Mouse (Mus musculus): ENCODE data around the gene Kpna2.
A peak's percentile ranks its signal among the peaks of the same experiment; 100 is the strongest.

The Kpna2 gene

DNA sequence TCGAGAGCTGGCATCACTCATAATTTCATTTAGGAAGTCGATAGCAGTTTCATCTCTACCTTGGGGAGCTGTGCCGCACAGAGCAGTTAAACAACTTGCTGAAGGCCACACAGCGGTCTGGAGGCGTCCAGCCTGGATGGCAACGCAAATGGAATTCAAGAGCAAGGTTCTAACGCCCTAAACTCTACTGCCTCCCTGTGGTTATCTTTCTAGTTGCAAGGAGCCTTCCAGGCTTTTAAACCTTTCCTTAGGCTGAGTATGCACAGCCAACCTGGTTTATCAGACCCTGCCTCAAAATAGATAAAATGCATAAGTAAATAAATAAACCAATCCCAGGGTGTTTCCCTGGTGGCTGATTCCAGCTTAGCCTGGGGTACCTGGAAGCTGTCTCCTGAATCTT lies 18.9 kb downstream of the Kpna2 start:
- DNase-seq, result peak; percentile 52 to 76

DNA sequence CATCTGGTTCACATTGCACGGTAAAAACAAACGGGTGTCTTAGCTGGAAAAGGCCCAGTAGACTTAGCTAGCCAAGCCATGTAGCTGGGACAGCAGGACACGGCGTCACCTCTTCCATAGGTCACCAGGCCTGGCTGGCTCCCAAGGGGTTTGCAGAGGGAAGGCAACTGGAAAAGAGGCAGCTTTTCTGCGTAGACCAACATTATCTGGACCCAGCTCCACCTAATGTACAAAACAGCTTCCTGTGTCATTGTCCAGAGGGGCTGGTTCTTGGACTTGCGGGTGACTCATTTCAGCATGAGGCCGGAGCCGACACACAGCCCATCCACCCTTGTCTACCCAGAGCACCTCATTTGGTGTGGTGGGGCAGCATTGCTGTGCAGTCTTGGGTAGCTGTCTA lies 23.1 kb downstream of the Kpna2 start:
- peak; percentile 66 to 81 for DNase-seq

GRCm38 (mm10) chr11:106975419-106976177 lies 23.7 kb downstream of the Kpna2 start:
- no peak for DNase-seq

- no peak for DNase-seq
Measured at GRCm38 (mm10) chr11:106974440-106974839, 24.9 kb downstream of the Kpna2 start.

- DNase-seq, result no peak
Measured at GRCm38 (mm10) chr11:106973016-106973415, 26.3 kb downstream of the Kpna2 start.

DNA sequence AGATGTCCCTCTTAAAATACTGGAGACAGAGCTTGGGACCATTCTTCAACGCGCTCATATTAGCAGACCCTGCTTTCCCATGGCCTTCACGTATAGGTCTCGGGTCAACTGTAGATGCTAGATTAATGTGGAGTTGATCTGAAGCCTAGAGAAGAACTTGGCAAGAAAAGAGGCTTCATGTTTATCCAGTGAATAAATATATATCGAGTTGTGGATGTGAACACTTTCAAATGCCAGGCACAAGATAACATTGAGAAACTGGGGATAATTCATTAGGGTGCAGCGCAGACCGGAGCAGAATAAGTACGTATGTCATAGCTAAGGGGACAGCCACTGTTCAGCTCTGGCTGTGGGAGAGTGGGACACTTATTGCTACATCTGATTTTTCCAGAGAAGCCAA lies 29.5 kb downstream of the Kpna2 start:
- no peak for DNase-seq

DNA sequence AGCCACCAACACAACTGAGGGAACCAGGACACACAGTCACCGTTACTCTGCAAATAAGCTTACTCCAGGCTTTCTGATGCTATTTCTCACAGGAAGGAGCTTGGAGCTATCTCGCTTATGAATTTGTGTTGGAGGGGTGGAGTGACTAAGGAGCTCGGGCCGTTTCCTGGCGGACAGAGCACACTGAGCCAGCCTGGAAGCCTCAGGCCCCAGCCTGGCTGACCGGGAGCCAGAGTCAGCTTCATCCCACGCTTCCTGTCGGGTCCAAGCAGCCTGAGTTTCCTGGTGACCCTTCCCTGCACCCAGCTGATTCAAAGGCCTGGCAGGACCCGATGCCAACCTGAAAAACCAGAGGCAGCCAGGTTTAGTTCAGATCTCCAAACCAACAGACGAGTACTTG lies 31.7 kb downstream of the Kpna2 start:
- DNase-seq, result peak; percentile 68 to 79

GRCm38 (mm10) chr11:106965881-106966280 lies 33.5 kb downstream of the Kpna2 start:
- no peak for DNase-seq

- DNase-seq, result no peak
Measured at GRCm38 (mm10) chr11:106962310-106962709, 37.0 kb downstream of the Kpna2 start.

DNA sequence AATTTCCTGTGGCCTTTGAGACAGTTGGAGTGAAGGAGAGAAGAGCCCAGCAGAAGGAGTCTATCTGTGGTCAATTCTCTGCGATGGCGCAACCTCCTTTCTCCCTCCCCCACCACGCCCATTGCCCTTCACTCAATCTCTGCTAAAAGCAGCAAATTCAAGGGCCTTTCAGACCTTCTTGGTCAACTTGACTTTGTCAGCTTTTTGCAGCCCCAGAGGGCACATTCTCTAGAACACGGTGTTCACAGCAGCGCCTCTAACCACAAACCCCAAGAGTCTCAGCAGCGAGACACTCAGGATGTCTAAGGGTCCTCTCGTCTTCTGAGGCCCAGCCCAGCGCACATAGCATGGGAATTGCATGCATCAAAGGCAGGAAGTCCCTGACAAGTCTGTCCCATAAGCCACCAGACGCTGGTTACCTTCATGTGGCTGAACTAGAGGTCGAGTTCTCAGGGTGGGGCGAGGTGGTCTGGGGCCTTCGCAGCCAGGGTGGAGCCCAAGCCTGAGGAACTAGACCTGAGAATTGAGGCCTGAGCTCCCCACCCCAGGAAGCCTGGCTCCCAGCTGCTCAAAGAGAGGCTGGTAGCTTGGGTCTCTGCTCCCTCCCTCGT lies 37.8 kb downstream of the Kpna2 start:
- DNase-seq, result peak; percentile 65 to 73

GRCm38 (mm10) chr11:106959121-106959520 lies 40.2 kb downstream of the Kpna2 start:
- DNase-seq, result no peak

DNA sequence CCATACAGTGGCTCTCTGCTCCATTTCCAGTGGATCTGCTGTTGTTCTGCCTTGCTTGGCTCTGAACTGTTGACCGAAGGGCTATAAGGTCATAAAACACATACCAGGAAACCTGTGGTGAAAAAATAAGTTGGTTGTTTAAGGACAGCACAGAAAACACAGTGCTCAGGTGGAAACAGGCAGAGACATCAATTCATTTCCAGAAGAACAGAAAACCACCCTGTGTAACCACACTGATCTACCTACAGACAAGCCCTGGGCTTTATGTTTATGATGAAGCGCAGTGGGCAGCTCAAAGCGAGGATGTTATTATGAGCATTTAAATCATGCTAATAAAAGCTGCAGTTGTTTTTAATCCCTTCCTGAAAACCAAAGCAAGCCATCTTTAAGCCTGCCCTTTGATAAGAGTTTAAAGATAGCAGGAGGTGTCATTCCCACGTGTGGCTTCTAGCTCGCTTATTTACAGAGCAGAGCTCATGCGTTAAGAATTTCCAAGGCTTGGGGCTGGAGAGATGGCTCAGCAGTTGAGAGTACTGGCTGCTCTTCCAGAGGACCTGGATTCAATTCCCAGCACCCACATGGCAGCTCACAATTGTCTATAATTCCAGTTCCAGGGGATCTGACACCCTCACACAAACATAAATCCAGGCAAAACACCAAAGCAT lies 40.8 kb downstream of the Kpna2 start:
- DNase-seq, result no peak

DNA sequence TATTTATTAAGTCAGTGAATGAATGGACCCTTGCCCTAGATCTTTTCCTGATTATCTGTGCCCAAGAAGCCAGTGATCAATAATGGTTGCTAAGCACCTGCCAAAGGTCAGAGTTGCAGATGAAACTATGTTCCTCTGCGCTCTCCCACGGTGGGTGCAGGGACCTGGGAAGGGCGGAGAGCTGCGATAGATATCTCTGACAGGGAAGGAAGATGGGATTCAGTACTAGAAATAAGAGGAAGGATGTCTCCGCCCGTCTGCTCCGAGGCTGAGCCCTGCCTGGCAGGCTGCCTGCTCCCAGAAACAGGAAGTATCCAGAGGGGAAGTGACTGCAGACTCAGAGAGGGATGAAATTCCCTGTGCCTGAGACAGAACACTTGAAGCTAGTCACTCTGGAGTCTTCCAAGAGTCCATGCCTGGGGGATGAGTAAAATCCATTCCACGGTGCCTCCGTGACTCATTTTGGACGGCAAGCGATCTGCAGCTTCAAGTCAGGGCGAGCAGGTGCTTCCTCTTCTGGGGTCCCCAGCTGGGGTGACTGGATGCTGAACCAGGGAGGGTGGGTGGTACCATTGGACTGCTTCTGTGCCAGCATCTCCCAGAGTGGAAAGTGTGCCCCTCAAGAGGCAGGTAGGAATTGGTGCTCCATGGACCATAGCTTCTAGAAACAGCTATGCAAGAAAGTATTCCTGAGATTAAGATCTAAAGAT lies 41.9 kb downstream of the Kpna2 start:
- peak; percentile 89 to 92 for DNase-seq

DNA sequence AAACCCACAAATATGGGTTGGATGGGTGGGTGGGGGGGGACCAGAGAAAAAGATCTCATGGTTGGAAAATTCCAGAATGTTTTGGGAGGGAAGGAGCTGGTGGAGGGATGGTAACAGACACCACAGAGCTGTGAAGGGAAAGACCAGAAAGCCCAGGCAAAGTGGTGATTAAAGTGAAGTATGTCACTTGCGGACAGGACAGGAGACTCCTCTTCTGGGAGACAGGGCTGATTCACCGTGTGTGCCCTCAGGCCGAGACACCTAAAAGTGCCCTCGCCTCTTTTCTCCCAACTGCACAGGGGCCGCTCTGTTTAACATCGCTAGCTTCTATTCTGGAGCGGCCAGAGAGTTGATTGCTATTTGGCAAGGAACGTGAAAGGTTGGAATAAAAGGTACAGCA lies 44.8 kb downstream of the Kpna2 start:
- no peak for DNase-seq

DNA sequence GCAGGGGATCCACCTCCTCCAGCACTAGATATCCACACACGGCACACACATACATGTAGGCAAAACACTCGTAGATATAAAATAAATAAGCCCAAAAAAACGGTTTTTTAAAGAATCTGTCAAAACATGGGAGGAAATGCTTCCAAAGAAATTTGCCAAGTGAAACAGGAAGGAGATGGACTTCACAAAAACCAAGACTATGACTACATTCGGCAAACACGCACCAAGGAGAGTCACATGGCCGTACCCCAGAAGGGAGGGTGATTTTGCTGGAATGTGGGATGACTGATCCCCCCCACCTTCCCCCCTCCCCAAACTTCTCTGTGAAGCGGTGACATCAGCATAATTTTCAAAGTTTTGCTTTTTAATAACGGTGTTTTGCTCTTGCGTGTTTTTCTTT lies 45.2 kb downstream of the Kpna2 start:
- no peak for DNase-seq
